Mouse (Mus musculus) layer of hippocampus, adult 11-12 months (tissue): Measurements from ENCODE around the gene Sds.
"Not testable (repeated sequence)": the region's sequence is repeated elsewhere in the genome, so short reads cannot be mapped to it uniquely, and the experiment has no call there.

Source experiments
- DNase-seq: peaks from one replicate; pipeline ENCODE4 v3.0.0; 2022; ENCODE audit warnings: low spot score

Gene Sds

GRCm38 (mm10) chr5:120492437-120492836, 16.1 kb downstream of the Sds start:
- DNase-seq: no peak

- DNase-seq: no peak
Observed at GRCm38 (mm10) chr5:120493440-120493839, 17.1 kb downstream of the Sds start.

- no peak for DNase-seq
Observed at GRCm38 (mm10) chr5:120493873-120494395, 17.6 kb downstream of the Sds start.

DNA sequence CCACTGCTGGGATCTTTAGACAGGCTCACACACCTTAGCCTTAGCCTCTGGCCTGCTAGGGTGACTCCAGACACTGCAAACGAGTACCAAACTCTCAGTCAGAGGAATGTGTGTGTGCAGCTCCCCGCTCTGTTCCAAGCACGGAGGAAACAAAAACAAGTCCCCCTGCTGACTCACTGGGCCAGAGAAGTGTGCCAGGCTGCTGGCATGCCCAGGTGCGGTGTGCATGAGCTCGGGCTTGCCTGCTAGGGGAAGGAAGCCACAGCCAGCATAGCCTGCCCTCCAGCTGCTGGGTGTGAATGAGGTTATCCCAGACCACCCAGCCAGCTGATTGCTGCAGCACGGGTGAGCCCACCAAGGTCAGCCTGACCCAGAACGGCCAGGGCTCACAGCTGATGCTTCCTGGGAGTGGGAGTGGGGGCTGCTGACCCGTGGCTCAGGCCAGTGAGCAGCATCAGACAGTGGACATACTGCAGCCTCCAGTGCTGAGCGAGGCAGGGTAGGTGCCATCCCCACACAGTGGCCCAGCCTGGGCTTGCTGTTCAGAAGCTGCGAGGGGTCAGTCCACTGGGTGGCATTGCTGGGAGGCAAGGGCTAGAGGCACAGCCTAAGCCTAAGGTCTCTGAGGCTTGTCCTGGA, 18.9 kb downstream of the Sds start:
- no peak for DNase-seq

GRCm38 (mm10) chr5:120495703-120496226, 19.4 kb downstream of the Sds start:
- no peak for DNase-seq

GRCm38 (mm10) chr5:120497071-120497470, 20.7 kb downstream of the Sds start:
- no peak for DNase-seq

DNA sequence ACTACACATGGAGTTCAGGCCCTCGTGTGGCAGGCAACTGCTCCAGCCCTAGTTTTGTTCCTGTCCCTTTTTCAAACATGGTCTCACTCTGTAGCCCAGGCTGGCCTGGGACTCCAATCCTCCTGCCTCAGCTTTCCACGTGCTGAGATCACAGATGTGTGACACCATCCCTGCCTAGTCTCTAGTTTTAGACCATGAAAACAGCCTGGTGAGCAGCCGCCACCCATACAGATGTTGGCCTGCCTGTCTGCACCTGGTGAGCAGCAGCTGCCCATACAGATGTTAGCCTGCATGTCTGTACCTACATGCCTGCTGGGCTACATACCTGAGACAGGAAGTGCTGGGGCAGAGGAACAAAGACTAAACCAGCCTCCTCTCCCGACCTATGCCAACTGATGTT, 22.9 kb downstream of the Sds start:
- DNase-seq: no peak

- not testable (repeated sequence) for DNase-seq
Observed at GRCm38 (mm10) chr5:120500609-120501008, 24.3 kb downstream of the Sds start.

GRCm38 (mm10) chr5:120502147-120502621, 25.9 kb downstream of the Sds start:
- peak; percentile 53 for DNase-seq

GRCm38 (mm10) chr5:120502675-120503143, 26.4 kb downstream of the Sds start:
- no peak for DNase-seq

- peak; percentile 79 for DNase-seq
Observed at GRCm38 (mm10) chr5:120503144-120503795, 26.9 kb downstream of the Sds start, which contains the start of gene Plbd2. Gene Plbd2 (minus strand): TSS chr5:120503625.

DNA sequence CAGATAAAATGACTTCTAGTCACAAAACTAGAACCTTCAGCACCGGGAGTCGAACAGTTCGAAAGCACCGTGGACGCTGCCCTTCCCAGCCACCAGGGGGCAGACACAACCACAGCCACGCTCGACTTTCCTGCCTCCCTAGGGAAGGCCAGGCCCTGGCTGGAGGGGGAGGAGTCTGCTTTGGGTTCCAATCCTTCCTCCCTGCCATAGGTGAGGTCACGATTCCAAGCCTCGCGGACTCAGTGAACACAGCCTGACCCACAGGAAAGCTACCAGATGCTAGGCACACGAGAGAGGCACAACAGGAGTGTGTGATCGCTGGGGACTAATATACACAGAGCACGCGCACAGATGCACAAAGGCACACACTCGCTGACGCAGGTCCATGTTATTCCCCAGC, 29.0 kb downstream of the Sds start:
- DNase-seq: peak; percentile 80

DNA sequence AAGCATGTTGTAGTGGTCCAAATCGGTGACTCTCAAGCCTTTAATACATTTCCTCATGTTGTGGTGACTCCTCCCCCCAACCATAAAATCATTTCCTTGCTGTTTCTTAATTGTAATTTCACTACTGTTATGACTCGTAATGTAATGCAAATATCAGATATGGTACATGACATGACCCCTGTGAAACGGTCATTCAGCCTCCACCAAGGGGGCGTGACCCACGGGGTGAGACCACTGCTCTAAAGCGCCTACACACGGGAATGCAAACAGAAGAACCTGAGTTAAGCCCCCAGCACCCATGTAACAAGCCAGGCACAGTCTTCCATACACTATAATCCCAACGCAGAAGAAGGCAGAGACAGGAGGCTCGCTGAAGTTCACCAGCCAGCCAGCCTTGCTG, 29.5 kb downstream of the Sds start:
- DNase-seq: no peak

DNA sequence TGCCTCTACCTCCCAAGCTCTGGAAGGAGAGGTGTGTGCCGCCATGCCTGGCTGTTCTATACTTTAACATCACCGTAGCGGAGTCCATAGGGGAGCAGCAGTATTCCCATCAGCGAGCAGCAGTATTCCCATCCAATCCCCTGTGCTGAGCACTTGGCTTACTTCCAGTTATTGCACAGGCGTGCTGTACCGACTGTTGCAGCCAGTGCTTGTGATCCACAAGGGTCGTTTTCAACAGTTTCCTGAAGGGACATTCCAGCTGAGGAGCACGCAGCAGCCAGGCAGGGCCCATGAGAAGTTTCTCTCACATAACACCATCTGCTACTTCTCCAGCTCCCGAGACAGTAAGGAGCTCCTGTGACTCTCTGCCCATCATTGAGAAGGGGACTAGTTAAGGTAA, 30.2 kb downstream of the Sds start:
- DNase-seq: no peak

DNA sequence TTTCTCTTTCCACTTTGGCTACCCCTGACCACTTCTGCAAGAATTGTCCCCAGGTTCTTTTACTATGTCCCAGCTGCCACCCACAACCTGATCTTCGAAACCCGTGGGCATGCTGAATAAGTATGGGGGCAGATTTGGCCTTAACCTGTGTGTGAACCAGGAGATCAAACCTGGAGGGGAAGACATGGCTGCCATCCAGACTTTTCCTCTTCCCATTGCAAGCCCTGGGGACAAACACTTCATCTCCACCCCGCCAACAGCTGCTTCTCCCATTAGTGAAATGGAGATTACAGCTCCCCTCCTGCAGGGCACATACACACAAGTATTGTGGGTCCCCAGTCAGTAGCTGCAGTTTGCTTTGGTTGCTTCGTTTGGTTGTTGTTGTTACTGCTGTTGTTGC, 31.0 kb downstream of the Sds start:
- DNase-seq: no peak

GRCm38 (mm10) chr5:120510982-120511642, 34.8 kb downstream of the Sds start, which contains the start of gene Slc8b1:
Gene Slc8b1 (plus strand): TSS chr5:120511168.
- peak; percentile 93 for DNase-seq

GRCm38 (mm10) chr5:120511643-120512220, 35.4 kb downstream of the Sds start:
- DNase-seq: no peak

DNA sequence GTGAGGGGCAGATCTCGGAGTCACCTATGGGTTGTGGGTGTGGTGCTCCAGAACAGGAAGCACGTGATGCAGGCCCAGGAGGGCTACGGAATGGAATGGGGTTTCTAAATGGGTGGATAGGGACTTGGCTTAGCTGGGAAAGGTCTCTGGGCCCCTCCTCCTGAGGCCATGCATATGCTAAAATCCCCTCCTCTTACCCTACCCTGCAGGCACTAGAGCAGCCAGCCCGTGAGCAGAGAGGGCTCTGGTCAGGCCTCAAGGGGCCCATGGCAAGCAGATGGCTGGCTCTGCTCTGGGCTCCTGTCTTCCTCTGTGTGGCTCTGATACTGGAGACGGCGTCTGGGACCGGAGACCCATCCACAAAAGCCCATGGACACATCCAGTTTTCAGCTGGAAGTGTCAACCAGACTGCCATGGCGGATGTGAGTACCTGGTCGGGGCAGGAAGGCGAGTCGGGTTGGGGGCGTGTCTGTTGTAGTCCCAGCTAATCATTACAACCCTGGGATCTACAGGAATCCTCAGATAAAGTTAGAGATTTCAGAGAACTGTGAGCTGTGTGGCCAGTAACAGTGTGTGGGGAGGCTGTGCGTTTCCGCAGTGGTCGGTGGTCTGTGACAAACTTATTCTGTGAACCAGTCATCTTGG, 36.7 kb downstream of the Sds start:
- no peak for DNase-seq

- DNase-seq: no peak
Observed at GRCm38 (mm10) chr5:120514031-120514677, 37.8 kb downstream of the Sds start.

DNA sequence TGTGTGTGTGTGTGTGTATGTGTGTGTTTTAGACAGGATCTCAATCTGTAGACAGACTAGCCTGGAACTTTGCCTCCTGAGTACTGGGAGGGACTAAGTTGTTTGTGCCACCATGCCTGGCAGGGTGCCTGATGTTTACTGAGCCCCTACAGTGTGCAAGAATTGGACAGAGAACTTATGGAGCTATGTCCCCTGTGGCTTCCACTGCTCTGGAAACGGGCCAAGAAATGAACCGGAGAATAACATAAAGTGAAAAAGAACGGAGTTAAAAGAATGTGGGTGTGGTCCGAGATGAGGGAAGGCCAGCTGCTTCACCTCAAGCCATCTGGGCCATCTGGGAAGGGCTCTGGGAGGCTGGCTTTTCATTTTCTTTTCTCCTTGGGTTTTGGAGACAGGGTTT, 38.4 kb downstream of the Sds start:
- DNase-seq: no peak

GRCm38 (mm10) chr5:120515451-120515850, 39.1 kb downstream of the Sds start:
- DNase-seq: no peak
